Mouse (Mus musculus): ENCODE results near the gene Borcs5. TPM values are rescaled to one million over a fixed set of nuclear protein-coding genes. Genes with fewer than 3 reads are reported as not detected.

The Borcs5 gene
- total and polyA plus RNA-seq, 3 experiments = 10.2 to 16.4 (median 10.4) TPM

DNA sequence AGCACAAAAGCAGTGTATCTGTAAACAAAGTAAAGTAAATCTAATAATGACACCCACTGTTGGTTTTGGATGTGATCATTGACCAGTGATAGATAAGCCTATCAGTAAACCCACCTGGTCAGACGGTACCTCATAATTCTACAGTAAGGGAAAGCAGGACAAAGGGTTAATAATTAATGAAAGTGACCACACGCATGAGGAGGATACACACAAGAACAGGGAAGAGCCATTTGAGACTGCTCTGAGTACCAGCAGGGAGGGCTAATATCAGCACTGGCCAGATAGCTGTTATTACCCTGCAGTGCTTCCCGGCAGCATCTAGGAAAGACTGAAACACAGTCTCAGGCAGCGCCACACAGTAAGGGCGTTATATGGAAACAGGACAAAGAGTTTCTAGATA is 25.3 kb downstream of the Borcs5 start:
- no peak overlapping the region for H3K9ac ChIP-seq (ENCODE audit: insufficient read depth, low read depth)
- H3K36me3 ChIP-seq (replicated peaks in 1 of 2; ENCODE audit: control insufficient read depth in 1 of 2, insufficient read depth in 1 of 2, low read length in 1 of 2) = peaks cover 0 to 11% of the 10 kb centered on the region in 2 experiments
- no peaks in the 10 kb centered on the region for H3K9me3 ChIP-seq (replicated peaks; ENCODE audit: low read length)
- dilution Hi-C loops (cut with MboI; ENCODE audit: extremely low pct_ligation_motif_present, extremely low pct_unique_long_range_greater_than_20kb, low sequenced_read_pairs) (no loop called here), in situ Hi-C loops (cut with MboI; ENCODE audit: low pct_ligation_motif_present, low pct_unique_long_range_greater_than_20kb, low sequenced_read_pairs) (no loop called here)
- H3K79me2 ChIP-seq (replicated peaks; ENCODE audit: control insufficient read depth, extremely low read depth, insufficient read depth, poor library complexity, severe bottlenecking) = no peaks in the 10 kb centered on the region
- no peak for DNase-seq (ENCODE audit: extremely low read depth)
- H3K4me1 ChIP-seq (ENCODE audit: control insufficient read depth in 1 of 2, insufficient read depth in 2 of 2) = peaks cover 0 to 2% of the 10 kb centered on the region in 2 experiments; a peak in 1 of 4 replicates
- TF ChIP-seq NELFE (IDR thresholded peaks at IDR 0.05; ENCODE audit: low read depth, low read length) = no peak
- no peak for TF ChIP-seq JUN (IDR thresholded peaks at IDR 0.05; ENCODE audit: insufficient read depth, low read depth, low read length)
- TF ChIP-seq E2F4 (IDR thresholded peaks at IDR 0.05; ENCODE audit: insufficient replicate concordance, low read depth, low read length) = no peak
- no peak for TF ChIP-seq SMC3 (IDR thresholded peaks at IDR 0.05; ENCODE audit: low read depth, low read length)
- no peaks in the 10 kb centered on the region for H3K27me3 ChIP-seq (replicated peaks)
- no peak overlapping the region for H3K4me2 ChIP-seq (ENCODE audit: insufficient read depth, low read depth, poor library complexity, severe bottlenecking)
- no peak overlapping the region for H3K4me3 ChIP-seq (replicated peaks in 1 of 3; ENCODE audit: low read depth in 2 of 3, low read length in 2 of 3, poor library complexity in 1 of 3)
- H3K27ac ChIP-seq (ENCODE audit: insufficient read depth, low read depth) = no peak overlapping the region

DNA sequence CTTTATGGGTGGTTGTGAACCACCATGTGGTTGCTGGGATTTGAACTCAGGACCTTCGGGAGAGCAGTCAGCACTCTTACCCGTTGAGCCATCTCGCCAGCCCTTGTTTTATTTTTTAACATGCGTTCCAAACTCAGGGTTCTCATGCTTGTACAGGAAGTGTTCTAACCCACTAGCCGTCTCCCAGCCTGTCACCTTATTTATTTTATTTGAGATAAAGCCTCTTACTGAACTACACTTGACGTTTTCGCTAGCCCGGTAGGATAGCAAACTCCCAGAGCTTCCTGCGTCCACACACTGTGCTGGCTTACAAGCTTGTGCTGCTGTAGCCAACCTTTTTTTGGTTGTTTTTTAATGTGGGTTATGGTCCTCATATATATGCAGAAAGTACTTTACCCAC is 26.5 kb downstream of the Borcs5 start:
- Histone ChIP-seq H3K27me3 (replicated peaks) (no peaks in the 10 kb centered on the region), H3K4me1 (ENCODE audit: control insufficient read depth in 1 of 2, insufficient read depth in 2 of 2) (no peaks in the 10 kb centered on the region), H3K9me3 (replicated peaks; ENCODE audit: low read length) (no peaks in the 10 kb centered on the region), H3K79me2 (replicated peaks; ENCODE audit: control insufficient read depth, extremely low read depth, insufficient read depth, poor library complexity, severe bottlenecking) (no peaks in the 10 kb centered on the region), H3K4me2 (ENCODE audit: insufficient read depth, low read depth, poor library complexity, severe bottlenecking) (no peak overlapping the region), H3K4me3 (replicated peaks in 1 of 3; ENCODE audit: low read depth in 2 of 3, low read length in 2 of 3, poor library complexity in 1 of 3) (no peak overlapping the region), H3K9ac (ENCODE audit: insufficient read depth, low read depth) (no peak overlapping the region), H3K27ac (ENCODE audit: insufficient read depth, low read depth) (no peak overlapping the region), H3K36me3 (replicated peaks in 1 of 2; ENCODE audit: control insufficient read depth in 1 of 2, insufficient read depth in 1 of 2, low read length in 1 of 2) (peaks cover 0 to 8% of the 10 kb centered on the region in 2 experiments)
- no peak for DNase-seq (ENCODE audit: extremely low read depth)
- dilution Hi-C loops (cut with MboI; ENCODE audit: extremely low pct_ligation_motif_present, extremely low pct_unique_long_range_greater_than_20kb, low sequenced_read_pairs) (no loop called here), in situ Hi-C loops (cut with MboI; ENCODE audit: low pct_ligation_motif_present, low pct_unique_long_range_greater_than_20kb, low sequenced_read_pairs) (loop anchor here (5.0 kb wide), 1 partner anchor 161 kb away; no protein-coding TSS in a partner anchor)
- TF ChIP-seq IRF4 (IDR thresholded peaks at IDR 0.05; ENCODE audit: low read depth, low read length) (no peak), JUN (IDR thresholded peaks at IDR 0.05; ENCODE audit: insufficient read depth, low read depth, low read length) (no peak), SMC3 (IDR thresholded peaks at IDR 0.05; ENCODE audit: low read depth, low read length) (no peak), RAD21 (IDR thresholded peaks at IDR 0.05; ENCODE audit: low read depth, low read length) (no peak), CHD2 (IDR thresholded peaks at IDR 0.05; ENCODE audit: low read length) (no peak)

DNA sequence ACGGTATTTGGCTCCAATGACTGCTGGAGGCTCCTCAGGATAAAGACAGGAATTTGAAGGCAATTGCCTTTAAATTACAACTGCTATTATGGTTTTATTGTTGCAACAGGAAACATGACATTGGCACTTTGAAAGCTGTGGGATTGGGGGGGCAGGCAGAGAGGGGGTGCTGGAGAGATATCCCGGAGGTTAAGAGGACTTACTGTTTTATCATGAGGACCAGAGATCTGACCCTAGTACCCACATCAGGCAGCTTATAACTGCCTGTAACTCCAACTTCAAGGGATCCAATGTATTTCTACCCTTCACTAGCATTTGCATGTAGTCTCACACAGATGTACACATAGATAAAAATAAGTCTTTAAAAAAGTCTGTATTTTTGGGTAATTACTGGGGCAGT is 29.2 kb downstream of the Borcs5 start:
- no peak overlapping the region for H3K4me2 ChIP-seq (ENCODE audit: insufficient read depth, low read depth, poor library complexity, severe bottlenecking)
- H3K79me2 ChIP-seq (replicated peaks; ENCODE audit: control insufficient read depth, extremely low read depth, insufficient read depth, poor library complexity, severe bottlenecking) = no peaks in the 10 kb centered on the region
- no peaks in the 10 kb centered on the region for H3K9me3 ChIP-seq (replicated peaks; ENCODE audit: low read length)
- in situ Hi-C loops (cut with MboI; ENCODE audit: low pct_ligation_motif_present, low pct_unique_long_range_greater_than_20kb, low sequenced_read_pairs) (loop anchor here (5.0 kb wide), 1 partner anchor 159 kb away; no protein-coding TSS in a partner anchor), dilution Hi-C loops (cut with MboI; ENCODE audit: extremely low pct_ligation_motif_present, extremely low pct_unique_long_range_greater_than_20kb, low sequenced_read_pairs) (no loop called here)
- no peaks in the 10 kb centered on the region for H3K36me3 ChIP-seq (replicated peaks in 1 of 2; ENCODE audit: control insufficient read depth in 1 of 2, insufficient read depth in 1 of 2, low read length in 1 of 2)
- H3K4me3 ChIP-seq (replicated peaks in 1 of 3; ENCODE audit: low read depth in 2 of 3, low read length in 2 of 3, poor library complexity in 1 of 3) = no peak overlapping the region
- no peak overlapping the region for H3K9ac ChIP-seq (ENCODE audit: insufficient read depth, low read depth)
- H3K4me1 ChIP-seq (ENCODE audit: control insufficient read depth in 1 of 2, insufficient read depth in 2 of 2) = peaks cover 2 to 18% of the 10 kb centered on the region in 2 experiments; a peak in 3 of 4 replicates
- no peak for DNase-seq (ENCODE audit: extremely low read depth)
- H3K27ac ChIP-seq (ENCODE audit: insufficient read depth, low read depth) = no peak overlapping the region
- no peaks in the 10 kb centered on the region for H3K27me3 ChIP-seq (replicated peaks)
- no peak for TF ChIP-seq RCOR1 (conservative IDR thresholded peaks at IDR 0.05; ENCODE audit: low read depth, low read length)
- TF ChIP-seq CTCF (conservative IDR thresholded peaks at IDR 0.05 in 1 of 2, IDR thresholded peaks at IDR 0.05 in 1 of 2; ENCODE audit: low read depth in 2 of 2, low read length in 2 of 2) = no peak
- no peak for TF ChIP-seq EP300 (IDR thresholded peaks at IDR 0.05; ENCODE audit: low read length)
- no peak for TF ChIP-seq BHLHE40 (IDR thresholded peaks at IDR 0.05; ENCODE audit: low read depth, low read length)
- TF ChIP-seq SIN3A (IDR thresholded peaks at IDR 0.05; ENCODE audit: low read length) = no peak
- no peak for TF ChIP-seq TBP (conservative IDR thresholded peaks at IDR 0.05; ENCODE audit: low read depth, low read length)
- TF ChIP-seq ZMIZ1 (IDR thresholded peaks at IDR 0.05; ENCODE audit: low read depth, low read length) = no peak
- no peak for TF ChIP-seq USF2 (conservative IDR thresholded peaks at IDR 0.05; ENCODE audit: low read depth, low read length)
- no peak for TF ChIP-seq CHD1 (IDR thresholded peaks at IDR 0.05; ENCODE audit: low read depth, low read length)
- no peak for TF ChIP-seq CHD2 (IDR thresholded peaks at IDR 0.05; ENCODE audit: low read length)
- TF ChIP-seq SMC3 (IDR thresholded peaks at IDR 0.05; ENCODE audit: low read depth, low read length) = no peak
- no peak for TF ChIP-seq PAX5 (IDR thresholded peaks at IDR 0.05; ENCODE audit: low read length)
- TF ChIP-seq TCF12 (IDR thresholded peaks at IDR 0.05; ENCODE audit: low read depth, low read length) = no peak
- TF ChIP-seq POLR2A (IDR thresholded peaks at IDR 0.05; ENCODE audit: low read depth, low read length) = no peak
- no peak for TF ChIP-seq E2F4 (IDR thresholded peaks at IDR 0.05; ENCODE audit: insufficient replicate concordance, low read depth, low read length)
- TF ChIP-seq JUN (IDR thresholded peaks at IDR 0.05; ENCODE audit: insufficient read depth, low read depth, low read length) = no peak
- TF ChIP-seq HCFC1 (IDR thresholded peaks at IDR 0.05; ENCODE audit: low read depth, low read length) = no peak
- TF ChIP-seq MXI1 (IDR thresholded peaks at IDR 0.05; ENCODE audit: low read depth, low read length) = no peak
